Mouse (Mus musculus) left cerebral cortex, adult 11 months (tissue): Measurements from ENCODE around the gene Arhgap11a.

Experiments used
- DNase-seq: peaks from one replicate; pipeline ENCODE4 v3.0.0; 2022; ENCODE audit warnings: low spot score

The Arhgap11a gene

GRCm38 (mm10) chr2:113817681-113818606, 30.5 kb downstream of the Arhgap11a start:
- DNase-seq = no peak

- DNase-seq = no peak
These were observed 40.8 kb downstream of the Arhgap11a start for GRCm38 (mm10) chr2:113807640-113808039.

GRCm38 (mm10) chr2:113806851-113807577, 41.4 kb downstream of the Arhgap11a start:
- DNase-seq = no peak

GRCm38 (mm10) chr2:113805765-113806164, 42.7 kb downstream of the Arhgap11a start:
- no peak for DNase-seq

- no peak for DNase-seq
These were observed 44.7 kb downstream of the Arhgap11a start for GRCm38 (mm10) chr2:113803753-113804152.

- DNase-seq = no peak
These were observed 47.6 kb downstream of the Arhgap11a start for GRCm38 (mm10) chr2:113800846-113801245.

- DNase-seq = no peak
These were observed 49.9 kb downstream of the Arhgap11a start for GRCm38 (mm10) chr2:113798605-113799004.

- DNase-seq = no peak
These were observed 53.3 kb downstream of the Arhgap11a start for GRCm38 (mm10) chr2:113795186-113795585.

- no peak for DNase-seq
These were observed 54.9 kb downstream of the Arhgap11a start for GRCm38 (mm10) chr2:113793521-113793920.

- DNase-seq = no peak
These were observed 59.6 kb downstream of the Arhgap11a start for GRCm38 (mm10) chr2:113788821-113789387.

- no peak for DNase-seq
These were observed 60.6 kb downstream of the Arhgap11a start for GRCm38 (mm10) chr2:113787882-113788281.

GRCm38 (mm10) chr2:113784851-113785250, 63.6 kb downstream of the Arhgap11a start:
- no peak for DNase-seq

- no peak for DNase-seq
These were observed 66.9 kb downstream of the Arhgap11a start for GRCm38 (mm10) chr2:113781521-113781920.
